24 mouse cellular contexts compared by ENCODE assay signal in the genomic region with DNA sequence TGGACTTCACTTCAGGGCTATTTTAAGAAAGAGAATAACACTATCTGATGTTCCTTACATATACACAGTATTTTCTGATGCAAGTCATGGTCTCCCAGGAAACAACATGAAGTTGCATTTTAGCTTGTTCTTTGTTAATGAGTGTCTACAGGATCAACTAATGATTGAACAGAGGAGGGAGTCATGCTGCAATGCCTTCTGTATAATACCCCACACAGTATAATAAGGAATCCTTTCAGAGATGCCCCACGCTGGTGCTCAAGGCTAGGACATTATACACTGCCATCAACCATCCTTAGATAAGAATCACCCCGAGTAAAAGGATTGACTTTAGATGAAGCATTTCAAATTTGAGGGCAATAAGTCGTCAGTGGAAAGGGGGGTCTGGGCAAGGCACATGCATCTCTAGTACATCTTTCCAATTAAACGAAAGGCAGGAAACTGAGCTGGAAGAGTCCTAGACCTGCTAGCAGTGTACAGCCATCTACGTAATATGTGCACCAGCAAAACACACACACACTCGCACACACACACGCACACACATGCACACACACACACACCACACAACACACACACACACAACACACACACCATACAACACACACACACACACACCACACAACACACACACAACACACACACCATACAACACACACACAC.
DNase-seq lines count a peak whose midpoint lies in the region; ATAC-seq and TF ChIP-seq lines count a peak whose summit lies in the region.
"Had no signal": no experiment of that assay in that cellular context is flagged by ENCODE, and none has a peak within 500 bp of the region (broad histone marks: within the 10 kb centered on the region; RNA-seq: fewer than 3 reads in every experiment).

No protein-coding gene starts in this region.

- no peak for TF ChIP-seq CTCF in kidney, adult 2 months (conservative IDR thresholded peaks at IDR 0.05; ENCODE audit: insufficient read depth, insufficient read length, low read depth, low read length)
- TF ChIP-seq CTCF in liver, postnatal 0 days (IDR thresholded peaks at IDR 0.05; ENCODE audit: low read depth): no peak

- no peak for TF ChIP-seq POLR2A in kidney, adult 2 months (IDR thresholded peaks at IDR 0.05; ENCODE audit: low read depth, low read length)

- H3K4me2 ChIP-seq in kidney, embryonic 15.5 days: no peak overlapping the region
- H3K4me2 ChIP-seq in liver, embryonic 11.5 days: peak overlapping the region; percentile 12; the same call in 1 of the 2 replicates
- no peak overlapping the region for H3K4me2 ChIP-seq in liver, postnatal 0 days (ENCODE audit: low read depth, low read length)
- H3K4me2 ChIP-seq: embryonic facial prominence, embryonic 12.5 days; embryonic facial prominence, embryonic 15.5 days; heart, embryonic 11.5 days; hindbrain, embryonic 12.5 days; hindbrain, embryonic 15.5 days had no signal

- H3K4me3 ChIP-seq in kidney, adult 2 months (ENCODE audit: insufficient read depth, low read depth, low read length): no peak overlapping the region
- no peak overlapping the region for H3K4me3 ChIP-seq in kidney, embryonic 15.5 days (replicated peaks)
- H3K4me3 ChIP-seq in liver, embryonic 11.5 days (ENCODE audit: low read depth, low read length): no peak overlapping the region
- no peak overlapping the region for H3K4me3 ChIP-seq in liver, postnatal 0 days (ENCODE audit: low read depth, low read length)
- H3K4me3 ChIP-seq: embryonic facial prominence, embryonic 12.5 days; embryonic facial prominence, embryonic 15.5 days; gastrocnemius, adult 2 months; hindbrain, embryonic 12.5 days; hindbrain, embryonic 15.5 days had no signal

- H3K9me3 ChIP-seq in kidney, embryonic 15.5 days (replicated peaks): no peaks in the 10 kb centered on the region
- H3K9me3 ChIP-seq in liver, embryonic 11.5 days (ENCODE audit: control insufficient read depth, low read length): no peaks in the 10 kb centered on the region
- H3K9me3 ChIP-seq in liver, postnatal 0 days (ENCODE audit: low read length): no peaks in the 10 kb centered on the region
- H3K9me3 ChIP-seq: embryonic facial prominence, embryonic 12.5 days; embryonic facial prominence, embryonic 15.5 days; hindbrain, embryonic 12.5 days; hindbrain, embryonic 15.5 days had no signal

- H3K36me3 ChIP-seq in kidney, adult 2 months (ENCODE audit: control insufficient read depth, insufficient read depth, low read length): no peaks in the 10 kb centered on the region
- no peaks in the 10 kb centered on the region for H3K36me3 ChIP-seq in kidney, embryonic 15.5 days
- no peaks in the 10 kb centered on the region for H3K36me3 ChIP-seq in liver, embryonic 11.5 days (ENCODE audit: control insufficient read depth, insufficient read depth, low read length)
- no peaks in the 10 kb centered on the region for H3K36me3 ChIP-seq in liver, postnatal 0 days (replicated peaks; ENCODE audit: insufficient read depth, low read length)
- H3K36me3 ChIP-seq: embryonic facial prominence, embryonic 12.5 days; embryonic facial prominence, embryonic 15.5 days; hindbrain, embryonic 12.5 days; hindbrain, embryonic 15.5 days had no signal

- peak; percentile 15 for DNase-seq in kidney, adult 2 months
- DNase-seq in kidney, adult 11 months: no peak
- DNase-seq in kidney, postnatal 36 days: no peak
- no peak for DNase-seq in liver, embryonic 11.5 days (ENCODE audit: low spot score)
- DNase-seq in liver, postnatal 0 days: no peak
- no peak for DNase-seq in B cell, adult 2 months
- DNase-seq: adrenal gland, adult 2 months; adrenal gland, postnatal 25 days; cerebellum, adult 11 months; cerebellum, adult 2 months; cerebellum, adult 9-11 months; cerebellum, postnatal 25 days; forebrain, postnatal 0 days; gastrocnemius, adult 2 months; gastrocnemius, postnatal 14 days; heart, adult 11 months had no signal

- no peak overlapping the region for H3K9ac ChIP-seq in kidney, embryonic 15.5 days
- H3K9ac ChIP-seq in liver, embryonic 11.5 days (ENCODE audit: low read depth, low read length): no peak overlapping the region
- no peak overlapping the region for H3K9ac ChIP-seq in liver, postnatal 0 days (replicated peaks)
- H3K9ac ChIP-seq: embryonic facial prominence, embryonic 12.5 days; embryonic facial prominence, embryonic 15.5 days; forebrain, postnatal 0 days; hindbrain, embryonic 12.5 days; hindbrain, embryonic 15.5 days had no signal

- H3K27ac ChIP-seq in kidney, adult 2 months (ENCODE audit: insufficient read depth, low read depth, low read length): no peak overlapping the region
- no peak overlapping the region for H3K27ac ChIP-seq in kidney, embryonic 15.5 days
- no peak overlapping the region for H3K27ac ChIP-seq in liver, embryonic 11.5 days (ENCODE audit: low read depth, low read length)
- no peak overlapping the region for H3K27ac ChIP-seq in liver, postnatal 0 days (ENCODE audit: low read depth)
- H3K27ac ChIP-seq: embryonic facial prominence, embryonic 12.5 days; embryonic facial prominence, embryonic 15.5 days; gastrocnemius, adult 2 months; hindbrain, embryonic 12.5 days; hindbrain, embryonic 15.5 days had no signal

- H3K27me3 ChIP-seq in kidney, adult 2 months (replicated peaks; ENCODE audit: control insufficient read depth, insufficient read depth, low read length): no peaks in the 10 kb centered on the region
- H3K27me3 ChIP-seq in kidney, embryonic 15.5 days: no peaks in the 10 kb centered on the region
- no peaks in the 10 kb centered on the region for H3K27me3 ChIP-seq in liver, embryonic 11.5 days (replicated peaks; ENCODE audit: control insufficient read depth, insufficient read depth, low read length)
- H3K27me3 ChIP-seq in liver, postnatal 0 days (ENCODE audit: insufficient read depth, low read length): no peaks in the 10 kb centered on the region
- H3K27me3 ChIP-seq: CH12.LX; embryonic facial prominence, embryonic 12.5 days; embryonic facial prominence, embryonic 15.5 days; hindbrain, embryonic 12.5 days; hindbrain, embryonic 15.5 days had no signal

- 59% methylated on average over 7 of the region's 7 CpGs for WGBS in kidney, adult 2 months
- 77% methylated on average over 7 of the region's 7 CpGs for WGBS in kidney, embryonic 15.5 days
- WGBS in liver, embryonic 11.5 days: 79% methylated on average over 7 of the region's 7 CpGs
- WGBS in liver, postnatal 0 days (ENCODE audit: insufficient replicate concordance): 75% methylated on average over 7 of the region's 7 CpGs

- H3K4me1 ChIP-seq in kidney, adult 2 months (ENCODE audit: control insufficient read depth, insufficient read depth, low read length): no peaks in the 10 kb centered on the region
- H3K4me1 ChIP-seq in kidney, embryonic 15.5 days: 0 out of 2 replicates have a peak, but pooled peaks cover 3% of the 10 kb centered on the region
- no peaks in the 10 kb centered on the region for H3K4me1 ChIP-seq in liver, embryonic 11.5 days (replicated peaks; ENCODE audit: control insufficient read depth, insufficient read depth, low read length)
- no peaks in the 10 kb centered on the region for H3K4me1 ChIP-seq in liver, postnatal 0 days (ENCODE audit: insufficient read depth)
- H3K4me1 ChIP-seq: embryonic facial prominence, embryonic 12.5 days; embryonic facial prominence, embryonic 15.5 days; hindbrain, embryonic 12.5 days; hindbrain, embryonic 15.5 days had no signal

- no peak for TF ChIP-seq EP300 in liver, postnatal 0 days (IDR thresholded peaks at IDR 0.05; ENCODE audit: low read depth)

- ATAC-seq in kidney, embryonic 15.5 days (replicated peaks; ENCODE audit: low FRiP score): peak; percentile 84
- ATAC-seq in liver, embryonic 11.5 days (replicated peaks; ENCODE audit: low FRiP score): no peak
- ATAC-seq in liver, postnatal 0 days: no peak
- ATAC-seq: forebrain, embryonic 14.5 days; forebrain, postnatal 0 days had no signal
